Mouse (Mus musculus) CD8-positive naive resting alpha-beta T cell, adult 2 months (primary cell): ENCODE measurements around the gene Frem1.
A peak's percentile ranks its signal among the peaks of the same experiment; 100 is the strongest.

Source experiments
- DNase-seq, 2 experiments: peaks; one replicate each; pipeline ENCODE4 v3.0.0; 2022; ENCODE audit warnings: low read depth in 2 of 2, low spot score in 2 of 2

Gene Frem1

GRCm38 (mm10) chr4:82933698-82934210 lies 118.4 kb downstream of the Frem1 start:
- peak in 1 of 2 experiments; percentile 5 for DNase-seq

DNA sequence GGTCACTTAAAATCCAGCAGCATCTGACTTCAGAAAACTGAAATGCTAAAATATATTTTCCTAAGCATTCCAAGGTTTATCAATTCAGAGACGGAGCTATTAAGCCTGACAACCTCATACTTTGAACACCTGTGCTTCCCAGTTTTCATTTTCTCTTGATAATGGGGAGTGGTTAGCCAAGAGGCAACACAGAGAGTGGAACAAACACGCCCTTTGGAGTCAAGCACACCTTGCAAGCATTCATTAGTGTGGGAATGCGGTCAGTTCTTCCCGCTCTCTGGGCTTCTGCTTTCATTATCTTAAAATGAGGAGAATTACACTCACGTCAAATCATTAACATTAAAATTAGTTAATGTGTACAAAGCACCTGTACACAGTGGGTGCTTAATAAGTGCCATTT lies 122.1 kb downstream of the Frem1 start:
- DNase-seq, result no peak

DNA sequence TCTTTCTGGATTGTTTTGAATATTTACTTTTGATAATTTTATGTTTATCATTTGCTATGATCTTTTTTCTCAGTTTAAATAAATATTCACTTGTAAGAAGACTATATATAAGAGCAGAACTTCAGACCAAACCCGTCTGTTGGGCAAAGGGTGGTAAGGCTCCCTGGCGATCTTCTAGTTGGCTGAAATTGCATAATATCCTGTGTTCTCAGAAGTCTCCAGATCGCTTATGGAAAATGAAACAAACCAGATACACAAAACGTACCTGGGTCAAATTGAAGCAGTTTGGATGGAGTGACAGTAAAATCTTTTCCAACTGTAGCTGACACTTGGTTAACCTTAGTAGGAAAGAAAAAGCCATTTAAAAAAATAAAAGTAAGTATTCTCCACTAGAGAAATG lies 130.2 kb downstream of the Frem1 start:
- DNase-seq, result no peak

GRCm38 (mm10) chr4:82918625-82919024 lies 133.5 kb downstream of the Frem1 start:
- DNase-seq, result no peak

- no peak for DNase-seq
Measured at GRCm38 (mm10) chr4:82916678-82917050, 135.5 kb downstream of the Frem1 start.

GRCm38 (mm10) chr4:82916003-82916677 lies 136.0 kb downstream of the Frem1 start:
- no peak for DNase-seq

GRCm38 (mm10) chr4:82915576-82915975 lies 136.6 kb downstream of the Frem1 start:
- no peak for DNase-seq

DNA sequence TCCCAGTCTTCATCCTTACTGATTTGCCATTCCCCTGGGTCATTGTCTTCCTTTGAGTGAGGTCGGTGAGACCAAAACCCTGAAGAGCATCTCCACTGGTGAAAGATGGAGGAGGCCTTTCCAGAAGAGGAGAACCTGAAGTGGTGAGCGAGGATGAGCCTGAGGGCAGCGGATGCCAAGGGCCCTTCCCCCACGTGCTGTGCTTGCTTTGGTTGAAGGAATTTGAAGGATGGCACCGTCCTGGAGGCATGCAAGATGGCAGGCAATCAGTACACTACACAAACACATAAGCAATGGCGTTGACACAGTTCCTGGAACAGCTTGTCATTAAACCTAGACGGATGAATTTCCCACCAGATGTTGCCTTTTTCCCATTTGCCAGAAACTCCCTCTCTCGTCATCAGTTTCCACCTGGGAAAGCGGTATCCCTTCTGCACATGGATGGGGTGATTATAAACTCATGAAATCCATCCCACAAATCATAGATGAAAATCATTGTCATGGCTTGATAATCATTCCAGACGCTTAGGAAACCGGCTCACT lies 137.5 kb downstream of the Frem1 start:
- no peak for DNase-seq

GRCm38 (mm10) chr4:82895227-82895626 lies 156.9 kb downstream of the Frem1 start:
- DNase-seq, result no peak

GRCm38 (mm10) chr4:82892247-82892646 lies 159.9 kb downstream of the Frem1 start:
- DNase-seq, result no peak

DNA sequence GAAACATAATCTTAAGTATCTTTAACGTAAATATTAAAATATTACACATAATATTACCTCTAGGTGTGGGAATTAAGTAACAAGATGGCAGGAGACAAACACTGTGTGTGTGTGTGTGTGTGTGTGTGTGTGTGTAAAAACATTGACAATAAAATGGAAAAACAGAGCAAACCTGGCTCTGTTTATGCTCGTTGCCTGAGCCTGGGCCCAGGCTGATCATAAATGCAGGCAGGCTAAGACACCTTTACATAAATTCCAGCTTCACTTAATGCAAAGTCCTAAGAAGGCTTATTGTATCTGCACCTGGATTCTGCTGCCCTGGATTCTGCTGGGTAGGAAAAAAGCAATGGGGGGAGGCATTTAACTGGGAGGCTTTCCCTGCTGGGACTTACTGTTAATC lies 160.6 kb downstream of the Frem1 start:
- DNase-seq, result no peak

DNA sequence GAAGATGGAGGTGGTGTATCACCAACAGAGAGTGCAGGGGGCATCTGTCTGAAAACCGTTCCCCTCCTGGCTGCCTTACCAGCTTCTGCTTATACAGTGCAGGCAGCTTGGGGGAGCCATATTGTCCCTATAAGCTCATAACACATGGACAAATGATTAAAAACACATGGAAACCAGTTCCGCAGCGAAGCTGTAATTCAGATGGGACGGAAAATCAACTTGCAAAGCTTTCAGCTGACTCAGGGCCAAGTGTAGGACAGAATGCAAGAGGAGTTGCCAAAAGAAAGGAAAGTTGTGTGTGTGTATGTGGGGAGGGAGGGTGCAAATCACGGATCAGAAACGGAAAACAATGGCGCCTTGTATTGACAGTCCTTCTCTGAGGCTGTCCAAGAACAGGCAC lies 161.1 kb downstream of the Frem1 start:
- DNase-seq, result no peak

GRCm38 (mm10) chr4:82890585-82890984 lies 161.6 kb downstream of the Frem1 start:
- DNase-seq, result no peak

DNA sequence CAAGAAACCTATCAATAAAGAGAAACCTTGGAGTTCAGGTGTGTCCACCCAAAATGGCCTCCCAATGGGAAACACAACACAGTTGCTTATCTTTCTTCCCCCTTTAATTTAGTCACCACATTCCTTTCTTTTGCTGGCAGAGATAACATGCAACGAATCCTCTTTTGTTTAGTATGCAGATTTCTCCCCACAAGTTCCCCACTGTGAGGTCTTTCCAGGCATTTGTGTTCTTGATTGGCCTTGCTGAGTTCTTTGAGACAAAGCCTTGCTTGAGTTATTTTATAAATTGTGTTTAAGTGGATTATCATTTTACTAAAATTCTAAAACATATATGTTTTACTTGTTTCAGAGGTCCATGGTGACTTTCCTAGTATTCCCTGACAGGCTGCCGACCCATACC lies 166.0 kb downstream of the Frem1 start:
- no peak for DNase-seq

- no peak for DNase-seq
Measured at GRCm38 (mm10) chr4:82885535-82885913, 166.6 kb downstream of the Frem1 start.

DNA sequence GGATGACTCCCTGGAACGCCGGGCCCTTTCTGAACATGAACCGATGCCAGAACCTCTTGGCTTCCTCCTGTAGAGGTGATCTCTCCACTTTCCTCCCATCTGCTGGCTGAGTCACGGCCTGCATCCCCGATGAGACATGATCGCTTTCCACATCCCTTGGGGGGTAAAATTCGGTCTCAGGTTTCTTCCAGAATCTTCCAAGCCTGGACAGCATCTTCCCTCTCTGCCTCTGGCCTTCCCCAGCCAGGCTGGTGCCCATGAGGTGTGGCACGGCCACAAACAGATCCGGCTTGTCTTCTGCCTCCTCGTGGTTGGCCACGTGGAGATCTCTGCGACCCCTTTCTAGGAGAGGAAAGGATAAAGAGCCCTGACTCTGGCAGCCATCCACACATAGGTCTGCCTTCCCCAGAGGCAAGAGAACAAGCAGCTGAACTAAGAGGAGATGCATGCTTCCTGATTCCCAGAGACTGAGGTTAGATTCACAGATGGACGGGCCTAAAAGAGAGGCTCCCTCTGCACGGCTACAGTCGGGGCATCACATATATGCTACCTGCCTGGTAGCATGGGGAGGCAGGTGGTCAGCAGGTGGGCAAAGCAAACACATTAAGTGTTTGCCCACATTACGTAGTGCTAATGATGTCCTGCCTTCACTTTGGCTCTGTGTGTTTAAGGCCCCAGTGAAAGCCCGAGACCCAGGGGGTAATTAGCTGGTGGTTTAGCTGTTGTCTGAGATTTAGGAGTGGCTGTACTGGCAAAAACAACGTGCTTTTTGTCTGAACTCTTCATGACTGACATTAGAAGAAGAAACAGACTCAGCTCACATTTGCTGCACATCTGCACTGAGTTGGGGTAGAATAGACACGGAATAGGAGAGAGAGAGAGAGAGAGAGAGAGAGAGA lies 167.3 kb downstream of the Frem1 start, which contains the start of gene Cer1:
Cer1 (minus strand) TSS at position 513 of the 899 bp plus-strand sequence.
- no peak for DNase-seq

DNA sequence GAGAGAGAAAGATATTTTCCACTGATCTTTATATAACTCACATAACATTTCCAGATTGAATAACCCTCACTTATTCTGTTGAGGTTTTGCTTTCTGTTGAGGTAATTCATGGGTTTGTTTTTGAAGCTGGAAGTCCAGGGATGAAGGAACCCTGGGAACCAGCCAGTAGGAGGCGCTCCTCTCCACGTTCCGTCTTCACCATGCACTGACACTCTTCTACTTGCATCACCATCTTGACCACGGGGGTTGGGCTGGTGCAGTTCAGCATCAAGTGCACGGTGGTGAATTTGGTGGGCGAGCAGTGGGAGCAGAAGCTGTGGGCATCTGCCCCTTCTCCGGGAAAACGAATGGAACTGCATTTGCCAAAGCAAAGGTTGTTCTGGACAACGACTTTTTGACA lies 169.6 kb downstream of the Frem1 start:
- no peak for DNase-seq

DNA sequence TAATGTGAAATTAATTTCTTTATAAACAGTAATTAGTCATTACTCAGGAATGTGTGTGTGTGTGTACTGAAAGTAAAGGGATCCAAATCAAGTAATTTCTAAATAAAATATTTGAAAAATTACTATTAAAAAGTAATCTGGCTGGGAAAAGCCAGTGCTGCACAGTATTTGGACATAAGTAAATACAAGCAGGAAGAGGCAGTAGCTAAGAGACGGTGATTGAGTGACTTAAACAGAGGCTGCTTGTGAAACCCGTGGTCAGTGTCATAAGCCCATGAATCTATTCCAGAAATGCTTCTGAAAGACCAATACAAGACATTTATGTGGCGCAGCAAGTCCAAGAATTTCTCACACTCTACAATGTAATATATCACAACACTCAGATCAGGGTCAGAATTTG lies 170.8 kb downstream of the Frem1 start:
- DNase-seq, result no peak

DNA sequence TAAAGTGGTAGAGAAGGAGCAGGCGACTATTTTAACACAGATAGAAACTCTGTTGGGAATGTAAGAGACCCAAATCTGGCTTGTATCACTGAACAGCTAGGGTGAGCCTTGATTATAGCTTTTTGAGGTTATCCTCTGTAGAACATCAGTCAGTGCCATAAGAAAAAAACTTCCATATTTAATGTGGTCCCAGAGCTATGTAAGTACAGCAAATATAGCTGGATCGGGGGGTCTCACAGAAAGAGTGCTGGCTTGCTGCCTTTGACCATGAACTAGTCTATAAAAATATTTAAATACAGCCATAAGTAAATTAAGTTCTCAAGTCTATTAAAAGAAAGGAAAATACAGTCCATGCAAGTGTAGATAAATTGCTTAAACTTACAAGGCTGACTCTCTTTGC lies 171.9 kb downstream of the Frem1 start:
- no peak for DNase-seq

GRCm38 (mm10) chr4:82879152-82879551 lies 173.0 kb downstream of the Frem1 start:
- DNase-seq, result no peak

DNA sequence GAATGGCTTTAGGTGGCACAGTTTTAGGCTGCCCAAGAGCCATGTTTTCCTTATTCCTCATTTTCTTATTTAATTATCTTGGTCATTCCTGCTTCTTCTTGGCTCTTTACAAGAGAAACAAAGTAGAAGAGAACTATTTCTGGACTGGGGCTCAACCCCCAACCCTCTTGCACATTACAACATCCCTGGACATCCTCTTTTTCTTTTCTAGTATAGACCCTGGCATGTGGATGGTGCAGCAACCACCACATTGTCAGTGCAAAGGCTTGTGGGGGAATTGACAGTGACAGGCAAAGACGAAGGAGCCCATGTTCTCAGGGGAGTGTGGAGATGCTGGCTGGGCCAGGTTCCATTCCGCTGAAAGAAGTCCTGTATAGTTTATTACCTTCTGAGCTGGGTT lies 175.5 kb downstream of the Frem1 start:
- DNase-seq, result no peak

DNA sequence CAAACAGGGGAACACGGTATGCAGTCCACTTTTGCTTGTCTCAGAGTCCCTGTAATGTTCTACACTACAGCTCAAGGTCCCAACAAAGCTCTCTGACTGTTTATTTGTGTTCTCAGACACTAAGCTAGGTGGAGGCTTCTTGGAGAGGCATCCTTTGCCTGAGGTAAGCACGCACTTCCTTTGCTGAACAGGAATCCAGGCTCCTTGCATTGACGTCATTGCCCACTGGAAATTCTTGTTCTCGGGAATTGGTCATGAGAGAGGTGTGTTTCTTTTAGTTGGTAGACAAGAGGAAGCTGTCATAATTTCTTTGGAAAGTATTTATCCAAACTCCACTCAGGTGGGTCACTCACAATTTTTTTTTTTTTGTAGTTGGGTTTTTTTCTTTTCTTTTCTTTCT lies 176.6 kb downstream of the Frem1 start:
- no peak for DNase-seq
